9 mouse cellular contexts compared by ENCODE assay signal in the genomic region with DNA sequence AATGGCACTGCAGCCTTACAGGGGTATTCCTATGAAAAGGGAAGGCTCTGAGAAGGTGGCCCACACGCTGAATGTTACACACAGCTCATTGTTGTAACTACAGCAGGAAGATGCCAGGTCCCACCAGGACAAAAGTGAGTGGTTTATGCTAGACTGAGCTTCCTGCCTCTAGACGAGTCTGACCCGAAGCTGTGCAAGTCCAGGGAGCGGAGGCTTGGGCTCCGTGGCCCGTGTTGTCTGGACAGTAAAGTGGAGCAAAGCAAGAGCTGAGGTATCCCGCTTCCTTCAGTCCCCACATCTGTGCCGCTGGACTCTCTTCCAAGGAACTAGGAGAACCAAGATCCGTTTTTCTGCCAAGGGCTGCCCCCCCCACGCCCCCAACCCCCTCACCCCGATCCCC. TPM values are rescaled to one million over a fixed set of nuclear protein-coding genes. Genes with fewer than 3 reads are reported as not detected.
A peak's percentile ranks its signal among the peaks of the same experiment; 100 is the strongest.
DNase-seq lines count a peak whose midpoint lies in the region; ATAC-seq and TF ChIP-seq lines count a peak whose summit lies in the region.
"Had no signal": no experiment of that assay in that cellular context is flagged by ENCODE, and none has a peak within 500 bp of the region (broad histone marks: within the 10 kb centered on the region; RNA-seq: fewer than 3 reads in every experiment).

No protein-coding gene starts in this region.

- no peak for DNase-seq in kidney, postnatal 36 days
- DNase-seq in forebrain, embryonic 10.5 days (ENCODE audit: extremely low spot score, low spot score): peak; percentile 24
- DNase-seq in hindbrain, embryonic 14.5 days (ENCODE audit: low spot score): no peak
- DNase-seq in midbrain, postnatal 0 days (ENCODE audit: low spot score): no peak
- no peak for DNase-seq in layer of hippocampus, adult 2 months (ENCODE audit: low spot score in 2 of 2)
- DNase-seq in spleen, adult 12 weeks (ENCODE audit: low spot score): no peak

- TF ChIP-seq CTCF in midbrain, postnatal 0 days (IDR thresholded peaks at IDR 0.05): no peak
- TF ChIP-seq CTCF in layer of hippocampus, adult 2 months (conservative IDR thresholded peaks at IDR 0.05): no peak

- ATAC-seq in kidney, embryonic 16.5 days (ENCODE audit: low FRiP score, low TSS enrichment): no peak
- no peak for ATAC-seq in hindbrain, embryonic 14.5 days (ENCODE audit: low FRiP score)
- no peak for ATAC-seq in midbrain, postnatal 0 days (ENCODE audit: low FRiP score)

- peaks cover 73% of the 10 kb centered on the region for H3K27me3 ChIP-seq in kidney, embryonic 16.5 days (ENCODE audit: insufficient read depth, low read length)
- peaks cover 86% of the 10 kb centered on the region for H3K27me3 ChIP-seq in forebrain, embryonic 10.5 days (ENCODE audit: poor library complexity, severe bottlenecking)
- H3K27me3 ChIP-seq in hindbrain, embryonic 14.5 days (ENCODE audit: control insufficient read depth, insufficient read depth, low read length): no peaks in the 10 kb centered on the region
- H3K27me3 ChIP-seq in midbrain, postnatal 0 days (ENCODE audit: insufficient read depth, low read length): no peaks in the 10 kb centered on the region

- H3K9me3 ChIP-seq in kidney, embryonic 16.5 days (ENCODE audit: low read length): no peaks in the 10 kb centered on the region
- no peaks in the 10 kb centered on the region for H3K9me3 ChIP-seq in forebrain, embryonic 10.5 days
- no peaks in the 10 kb centered on the region for H3K9me3 ChIP-seq in hindbrain, embryonic 14.5 days (ENCODE audit: control insufficient read depth, low read length)
- H3K9me3 ChIP-seq in midbrain, postnatal 0 days (ENCODE audit: low read length): no peaks in the 10 kb centered on the region

- peaks cover 8% of the 10 kb centered on the region for H3K4me1 ChIP-seq in kidney, embryonic 16.5 days (ENCODE audit: insufficient read depth, low read length)
- H3K4me1 ChIP-seq in forebrain, embryonic 10.5 days: peaks cover 37% of the 10 kb centered on the region
- peaks cover 21% of the 10 kb centered on the region for H3K4me1 ChIP-seq in hindbrain, embryonic 14.5 days (replicated peaks; ENCODE audit: control insufficient read depth, insufficient read depth, low read length)
- H3K4me1 ChIP-seq in midbrain, postnatal 0 days (ENCODE audit: insufficient read depth, low read length): peaks cover 23% of the 10 kb centered on the region

- 19% methylated on average over 11 of the region's 11 CpGs for WGBS in kidney, embryonic 16.5 days
- 22% methylated on average over 11 of the region's 11 CpGs for WGBS in forebrain, embryonic 10.5 days
- 24% methylated on average over 11 of the region's 11 CpGs for WGBS in hindbrain, embryonic 14.5 days
- WGBS in midbrain, postnatal 0 days: 30% methylated on average over 11 of the region's 11 CpGs

- no peak overlapping the region for H3K27ac ChIP-seq in kidney, embryonic 16.5 days (ENCODE audit: low read length)
- H3K27ac ChIP-seq in forebrain, embryonic 10.5 days: peak overlapping the region; percentile 89
- H3K27ac ChIP-seq in hindbrain, embryonic 14.5 days: no peak overlapping the region
- no peak overlapping the region for H3K27ac ChIP-seq in midbrain, postnatal 0 days (ENCODE audit: low read depth, low read length)
- H3K27ac ChIP-seq in layer of hippocampus, adult 2 months: no peak overlapping the region

- H3K9ac ChIP-seq in kidney, embryonic 16.5 days (replicated peaks; ENCODE audit: low read length): no peak overlapping the region
- no peak overlapping the region for H3K9ac ChIP-seq in hindbrain, embryonic 14.5 days
- H3K9ac ChIP-seq in midbrain, postnatal 0 days (replicated peaks; ENCODE audit: low read length, poor library complexity, severe bottlenecking): 0 out of 2 replicates have a peak overlapping the region, but pooled peaks have one; percentile 88
- H3K9ac ChIP-seq: liver, postnatal 0 days had no signal

- no peak overlapping the region for H3K4me3 ChIP-seq in kidney, embryonic 16.5 days (ENCODE audit: low read length)
- peak overlapping the region; percentile 87 for H3K4me3 ChIP-seq in forebrain, embryonic 10.5 days
- peak overlapping the region; percentile 84 for H3K4me3 ChIP-seq in hindbrain, embryonic 14.5 days (replicated peaks; ENCODE audit: low read length)
- peak overlapping the region; percentile 67; the same call in 1 of the 2 replicates for H3K4me3 ChIP-seq in midbrain, postnatal 0 days (ENCODE audit: low read depth, low read length)
- H3K4me3 ChIP-seq in layer of hippocampus, adult 2 months: no peak overlapping the region

- H3K36me3 ChIP-seq in kidney, embryonic 16.5 days (ENCODE audit: insufficient read depth, low read length): no peaks in the 10 kb centered on the region
- no peaks in the 10 kb centered on the region for H3K36me3 ChIP-seq in forebrain, embryonic 10.5 days (replicated peaks)
- H3K36me3 ChIP-seq in hindbrain, embryonic 14.5 days (replicated peaks; ENCODE audit: control insufficient read depth, insufficient read depth): no peaks in the 10 kb centered on the region
- H3K36me3 ChIP-seq in midbrain, postnatal 0 days (ENCODE audit: insufficient read depth, low read length): no peaks in the 10 kb centered on the region

- peak overlapping the region; percentile 99 for H3K4me2 ChIP-seq in kidney, embryonic 16.5 days (replicated peaks; ENCODE audit: low read depth, low read length)
- H3K4me2 ChIP-seq in hindbrain, embryonic 14.5 days (replicated peaks): peak overlapping the region; percentile 74
- peak overlapping the region; percentile 94 for H3K4me2 ChIP-seq in midbrain, postnatal 0 days (ENCODE audit: low read depth, low read length, poor library complexity, severe bottlenecking)

RNA-seq across cellular contexts. Expression of a gene that starts 0.4 kb away (rescaled TPM):
- polyA plus RNA-seq in kidney, embryonic 16.5 days (2015; fragmentation: Nextera tagmentation; extraction: Ambion mirVana): 0.74 and 0.95 TPM in 2 replicates
- 1.0 and 1.2 TPM in 2 replicates for polyA plus RNA-seq in forebrain, embryonic 10.5 days (2016; fragmentation: Nextera tagmentation; extraction: Ambion mirVana)
- 6.8 and 7.7 TPM in 2 replicates for polyA plus RNA-seq in hindbrain, embryonic 14.5 days (2014; fragmentation: Nextera tagmentation; extraction: Ambion mirVana)
- total RNA-seq in midbrain, postnatal 0 days (2014; rRNA removed): 138 and 191 TPM in 2 replicates
- 8.4 and 9.0 TPM in 2 replicates for polyA plus RNA-seq in midbrain, postnatal 0 days (2015; fragmentation: Nextera tagmentation; extraction: Ambion mirVana)
- total RNA-seq in layer of hippocampus, adult 2 months (2021): 10 to 100 TPM; 18.1 to 19.3 TPM
- total RNA-seq: MEL had no signal
- polyA plus RNA-seq: liver, postnatal 0 days had no signal

RNA-seq across cellular contexts. Expression of a gene that starts 58.6 kb away (rescaled TPM):
- 0.82 and 1.2 TPM in 2 replicates for polyA plus RNA-seq in kidney, embryonic 16.5 days (2015; fragmentation: Nextera tagmentation; extraction: Ambion mirVana)
- polyA plus RNA-seq in forebrain, embryonic 10.5 days (2016; fragmentation: Nextera tagmentation; extraction: Ambion mirVana): 1.0 and 1.6 TPM in 2 replicates
- 5.4 and 5.6 TPM in 2 replicates for polyA plus RNA-seq in hindbrain, embryonic 14.5 days (2014; fragmentation: Nextera tagmentation; extraction: Ambion mirVana)
- total RNA-seq in midbrain, postnatal 0 days (2014; rRNA removed): 11.0 and 13.6 TPM in 2 replicates
- polyA plus RNA-seq in midbrain, postnatal 0 days (2015; fragmentation: Nextera tagmentation; extraction: Ambion mirVana): 10.4 and 11.1 TPM in 2 replicates
- total RNA-seq in layer of hippocampus, adult 2 months (2021): 1 to 10 TPM; 2.5 to 2.9 TPM

Comparison
In these comparisons a context has a peak if more than half of its experiments do, and no peak if none do; other contexts are left out.
1. H3K4me3 ChIP-seq: peak in forebrain, embryonic 10.5 days (single experiment), hindbrain, embryonic 14.5 days (single experiment) and midbrain, postnatal 0 days (single experiment); none in kidney, embryonic 16.5 days (single experiment) and layer of hippocampus, adult 2 months (single experiment).
2. Peak in every context shown above with its lines, with median percentiles within 50 percentile points of each other: H3K4me2 ChIP-seq.